Mouse (Mus musculus): ENCODE results near the gene Dlst. TPM values are rescaled to one million over a fixed set of nuclear protein-coding genes. Genes with fewer than 3 reads are reported as not detected.
"Not testable (repeated sequence)": the region's sequence is repeated elsewhere in the genome, so short reads cannot be mapped to it uniquely, and the experiment has no call there.

Gene Dlst
- total RNA-seq, 2 experiments from 2014 or later, result 286 to 336 TPM

- intact Hi-C loops (cut with DNase I), result no loop called here
- DNase-seq, result no peak
Measured at GRCm38 (mm10) chr12:85112550-85113251, 2.1 kb downstream of the Dlst start.

GRCm38 (mm10) chr12:85113337-85113736, 2.7 kb downstream of the Dlst start:
- intact Hi-C loops (cut with DNase I), result no loop called here
- no peak for DNase-seq

GRCm38 (mm10) chr12:85113917-85114316, 3.3 kb downstream of the Dlst start:
- no peak for DNase-seq
- intact Hi-C loops (cut with DNase I), result no loop called here

GRCm38 (mm10) chr12:85115678-85116077, 5.0 kb downstream of the Dlst start:
- intact Hi-C loops (cut with DNase I), result no loop called here
- DNase-seq, result no peak

- no peak for DNase-seq
- intact Hi-C loops (cut with DNase I), result no loop called here
Measured at GRCm38 (mm10) chr12:85121806-85122459, 11.3 kb downstream of the Dlst start.

GRCm38 (mm10) chr12:85123108-85123530, 12.5 kb downstream of the Dlst start:
- no peak for DNase-seq
- intact Hi-C loops (cut with DNase I), result no loop called here

- DNase-seq, result no peak
- intact Hi-C loops (cut with DNase I), result no loop called here
Measured at GRCm38 (mm10) chr12:85123645-85124044, 13.0 kb downstream of the Dlst start.

GRCm38 (mm10) chr12:85124751-85125150, 14.1 kb downstream of the Dlst start:
- intact Hi-C loops (cut with DNase I), result no loop called here
- no peak for DNase-seq

- no peak for DNase-seq
- intact Hi-C loops (cut with DNase I), result no loop called here
Measured at GRCm38 (mm10) chr12:85126986-85127603, 16.5 kb downstream of the Dlst start.

GRCm38 (mm10) chr12:85129426-85129978, 18.9 kb downstream of the Dlst start:
- intact Hi-C loops (cut with DNase I), result no loop called here
- DNase-seq, result no peak

GRCm38 (mm10) chr12:85131361-85131760, 20.7 kb downstream of the Dlst start:
- intact Hi-C loops (cut with DNase I), result no loop called here

GRCm38 (mm10) chr12:85134043-85134794, 23.6 kb downstream of the Dlst start:
- intact Hi-C loops (cut with DNase I), result no loop called here
- no peak for DNase-seq

More at GRCm38 (mm10) chr12:85131361-85131760, 20.7 kb downstream of the Dlst start:
- no peak for DNase-seq

GRCm38 (mm10) chr12:85135513-85136470, 25.2 kb downstream of the Dlst start:
- no peak for DNase-seq

GRCm38 (mm10) chr12:85136627-85137026, 26.0 kb downstream of the Dlst start:
- intact Hi-C loops (cut with DNase I), result no loop called here

More at GRCm38 (mm10) chr12:85135513-85136470, 25.2 kb downstream of the Dlst start:
- intact Hi-C loops (cut with DNase I), result no loop called here

GRCm38 (mm10) chr12:85140036-85140701, 29.5 kb downstream of the Dlst start:
- DNase-seq, result no peak
- intact Hi-C loops (cut with DNase I), result no loop called here

More at GRCm38 (mm10) chr12:85136627-85137026, 26.0 kb downstream of the Dlst start:
- DNase-seq, result no peak

GRCm38 (mm10) chr12:85141096-85141495, 30.5 kb downstream of the Dlst start:
- intact Hi-C loops (cut with DNase I), result no loop called here

GRCm38 (mm10) chr12:85142803-85143202, 32.2 kb downstream of the Dlst start:
- DNase-seq, result peak; percentile 68 to 86
- intact Hi-C loops (cut with DNase I), result loop anchor here (1.0 kb wide), 1 partner anchor 162 kb away; no protein-coding TSS in a partner anchor

More at GRCm38 (mm10) chr12:85141096-85141495, 30.5 kb downstream of the Dlst start:
- no peak for DNase-seq

- DNase-seq; intact Hi-C loops (cut with DNase I): not testable (repeated sequence)
Measured at GRCm38 (mm10) chr12:85144276-85144675, 33.6 kb downstream of the Dlst start.

- DNase-seq, result no peak
- intact Hi-C loops (cut with DNase I), result no loop called here
Measured at GRCm38 (mm10) chr12:85144821-85145220, 34.2 kb downstream of the Dlst start.
